Mouse (Mus musculus) cerebellum, adult 9-11 months (tissue): ENCODE data around the gene Psmc6.

Experiments
- DNase-seq: peaks from one replicate; pipeline ENCODE4 v3.0.0; 2022

The Psmc6 gene

GRCm38 (mm10) chr14:45364211-45365195, 34.9 kb downstream of the Psmc6 start:
- DNase-seq: peak; percentile 83

GRCm38 (mm10) chr14:45365196-45365587, 35.6 kb downstream of the Psmc6 start:
- no peak for DNase-seq

GRCm38 (mm10) chr14:45378771-45379170, 49.2 kb downstream of the Psmc6 start:
- DNase-seq: no peak

- DNase-seq: no peak
Measured at GRCm38 (mm10) chr14:45380756-45381155, 51.2 kb downstream of the Psmc6 start.

- no peak for DNase-seq
Measured at GRCm38 (mm10) chr14:45382912-45383311, 53.3 kb downstream of the Psmc6 start.

- no peak for DNase-seq
Measured at GRCm38 (mm10) chr14:45385596-45385995, 56.0 kb downstream of the Psmc6 start.

- DNase-seq: no peak
Measured at GRCm38 (mm10) chr14:45387480-45387879, 57.9 kb downstream of the Psmc6 start.

GRCm38 (mm10) chr14:45388345-45389181, 59.0 kb downstream of the Psmc6 start:
- peak; percentile 96 for DNase-seq

- no peak for DNase-seq
Measured at GRCm38 (mm10) chr14:45389194-45389593, 59.6 kb downstream of the Psmc6 start.
